Mouse (Mus musculus): ENCODE results near the gene Telo2. TPM values are rescaled to one million over a fixed set of nuclear protein-coding genes. Genes with fewer than 3 reads are reported as not detected.

Gene Telo2
- total RNA-seq (2012; rRNA removed) (28.4 and 42.5 TPM in 2 replicates), total RNA-seq (2014; rRNA removed) (25.5 and 27.9 TPM in 2 replicates), polyA plus RNA-seq (2012; ENCODE audit: insufficient read length, low read depth) (34.9 and 38.8 TPM in 2 replicates)

DNA sequence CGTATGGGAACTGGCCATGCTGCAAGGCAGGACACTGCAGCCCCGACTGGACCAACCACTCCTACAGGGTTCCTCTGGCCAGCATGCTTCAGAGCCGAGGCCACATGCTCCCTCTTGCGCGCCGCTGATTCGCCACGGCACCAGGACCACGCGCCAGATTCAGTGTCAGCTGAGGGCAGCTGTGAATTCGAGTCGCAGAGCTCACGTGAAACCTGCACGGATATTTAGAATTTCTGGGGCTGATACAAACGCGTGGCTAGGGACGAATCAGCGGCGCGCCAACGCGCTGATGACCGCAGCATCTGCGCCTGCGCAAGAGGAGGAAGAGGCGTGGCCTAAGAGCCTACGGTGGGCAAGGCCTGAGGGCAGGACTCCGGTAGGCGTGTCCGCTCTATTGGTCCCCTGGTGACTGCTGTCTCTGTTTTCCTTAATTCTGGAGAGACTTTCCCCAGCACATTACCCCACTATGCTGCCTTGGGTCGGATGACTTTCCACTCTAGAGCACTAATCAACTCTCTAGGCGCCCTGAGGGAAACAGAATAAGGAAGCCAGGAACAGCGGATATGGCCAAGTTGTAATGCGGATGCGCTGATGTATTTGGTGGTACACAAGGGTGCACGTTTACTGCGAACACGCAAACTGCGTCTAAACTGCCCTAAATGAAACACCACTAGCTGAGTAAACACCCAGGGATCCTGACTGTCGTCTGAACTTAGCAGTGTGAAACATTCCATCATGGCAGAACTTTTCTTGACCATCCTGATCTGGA lies at the start of gene Telo2:
Gene Telo2 (minus strand): TSS at position 304 of the 769 bp plus-strand sequence.
- DNase-seq (ENCODE audit: extremely low read depth): peak; percentile 91
- dilution Hi-C loops (cut with MboI; ENCODE audit: extremely low pct_ligation_motif_present, extremely low pct_unique_long_range_greater_than_20kb, low sequenced_read_pairs): no loop called here
- Histone ChIP-seq H3K27me3 (replicated peaks) (peaks cover 34% of the 10 kb centered on the region), H3K4me1 (ENCODE audit: control insufficient read depth in 1 of 2, insufficient read depth in 2 of 2) (peaks cover 2 to 30% of the 10 kb centered on the region in 2 experiments; a peak in 3 of 4 replicates), H3K27ac (ENCODE audit: insufficient read depth, low read depth) (peak within 1 kb of the TSS; percentile 35; the same call in 1 of the 2 replicates), H3K4me2 (ENCODE audit: insufficient read depth, low read depth, poor library complexity, severe bottlenecking) (peak within 1 kb of the TSS; percentile 53), H3K9ac (ENCODE audit: insufficient read depth, low read depth) (peak within 1 kb of the TSS; percentile 67), H3K4me3 (replicated peaks in 1 of 3; ENCODE audit: low read depth in 2 of 3, low read length in 2 of 3, poor library complexity in 1 of 3) (peak within 1 kb of the TSS; percentile 72 to 79 (median 73)), H3K79me2 (replicated peaks; ENCODE audit: control insufficient read depth, extremely low read depth, insufficient read depth, poor library complexity, severe bottlenecking) (no peaks in the 10 kb centered on the region), H3K36me3 (replicated peaks in 1 of 2; ENCODE audit: control insufficient read depth in 1 of 2, insufficient read depth in 1 of 2, low read length in 1 of 2) (peaks cover 3 to 34% of the 10 kb centered on the region in 2 experiments), H3K9me3 (replicated peaks; ENCODE audit: low read length) (no peaks in the 10 kb centered on the region)
- in situ Hi-C loops (cut with MboI; ENCODE audit: low pct_ligation_motif_present, low pct_unique_long_range_greater_than_20kb, low sequenced_read_pairs): no loop called here
- TF ChIP-seq MAZ (IDR thresholded peaks at IDR 0.05; ENCODE audit: low read depth, low read length): 0 out of 2 replicates have a peak, but pooled peaks have one; percentile 35
- no peak for TF ChIP-seq EP300 (IDR thresholded peaks at IDR 0.05; ENCODE audit: low read length)
- TF ChIP-seq TBP (conservative IDR thresholded peaks at IDR 0.05; ENCODE audit: low read depth, low read length): peak; percentile 57; the same call in 1 of the 2 replicates
- TF ChIP-seq ZMIZ1 (IDR thresholded peaks at IDR 0.05; ENCODE audit: low read depth, low read length): peak; percentile 56; the same call in 1 of the 2 replicates
- TF ChIP-seq UBTF (IDR thresholded peaks at IDR 0.05; ENCODE audit: low read depth, low read length): no peak
- TF ChIP-seq CTCF (conservative IDR thresholded peaks at IDR 0.05 in 1 of 2, IDR thresholded peaks at IDR 0.05 in 1 of 2; ENCODE audit: low read depth in 2 of 2, low read length in 2 of 2): no peak
- TF ChIP-seq HCFC1 (IDR thresholded peaks at IDR 0.05; ENCODE audit: low read depth, low read length): peak; percentile 84
- TF ChIP-seq JUND (conservative IDR thresholded peaks at IDR 0.05; ENCODE audit: low read depth, low read length): no peak
- peak; percentile 66; the same call in 1 of the 2 replicates for TF ChIP-seq POLR2AphosphoS2 (IDR thresholded peaks at IDR 0.05; ENCODE audit: low read depth, low read length)
- no peak for TF ChIP-seq JUN (IDR thresholded peaks at IDR 0.05; ENCODE audit: insufficient read depth, low read depth, low read length)
- TF ChIP-seq ETS1 (conservative IDR thresholded peaks at IDR 0.05; ENCODE audit: low read depth, low read length): peak; percentile 28; the same call in 1 of the 2 replicates
- peak; percentile 98 for TF ChIP-seq MXI1 (IDR thresholded peaks at IDR 0.05; ENCODE audit: low read depth, low read length)
- TF ChIP-seq IRF4 (IDR thresholded peaks at IDR 0.05; ENCODE audit: low read depth, low read length): peak; percentile 29; the same call in 1 of the 2 replicates
- no peak; the same call in 1 of the 2 replicates for TF ChIP-seq CHD1 (IDR thresholded peaks at IDR 0.05; ENCODE audit: low read depth, low read length)
- no peak for TF ChIP-seq SMC3 (IDR thresholded peaks at IDR 0.05; ENCODE audit: low read depth, low read length)
- peak; percentile 88 for TF ChIP-seq BHLHE40 (IDR thresholded peaks at IDR 0.05; ENCODE audit: low read depth, low read length)
- TF ChIP-seq POLR2A (IDR thresholded peaks at IDR 0.05; ENCODE audit: low read depth, low read length): peak; percentile 84
- no peak for TF ChIP-seq USF2 (conservative IDR thresholded peaks at IDR 0.05; ENCODE audit: low read depth, low read length)
- TF ChIP-seq KAT2A (IDR thresholded peaks at IDR 0.05; ENCODE audit: insufficient replicate concordance, low read length): peak; percentile 69; the same call in 1 of the 2 replicates
- TF ChIP-seq ZNF384 (IDR thresholded peaks at IDR 0.05; ENCODE audit: low read depth, low read length): no peak
- TF ChIP-seq ZC3H11A (IDR thresholded peaks at IDR 0.05; ENCODE audit: low read depth, low read length): peak; percentile 98
- peak; percentile 87 for TF ChIP-seq NELFE (IDR thresholded peaks at IDR 0.05; ENCODE audit: low read depth, low read length)
- TF ChIP-seq ELF1 (IDR thresholded peaks at IDR 0.05; ENCODE audit: low read depth, low read length): peak; percentile 71
- peak; percentile 84 for TF ChIP-seq TCF12 (IDR thresholded peaks at IDR 0.05; ENCODE audit: low read depth, low read length)
- no peak for TF ChIP-seq ZKSCAN1 (IDR thresholded peaks at IDR 0.05; ENCODE audit: borderline replicate concordance, low read depth, low read length)
- no peak for TF ChIP-seq RAD21 (IDR thresholded peaks at IDR 0.05; ENCODE audit: low read depth, low read length)
- TF ChIP-seq GABPA (IDR thresholded peaks at IDR 0.05; ENCODE audit: insufficient replicate concordance, low read depth, low read length): no peak
- TF ChIP-seq MAX (IDR thresholded peaks at IDR 0.05; ENCODE audit: low read length): peak; percentile 98
- TF ChIP-seq SIN3A (IDR thresholded peaks at IDR 0.05; ENCODE audit: low read length): peak; percentile 85
- peak; percentile 95 for TF ChIP-seq NRF1 (IDR thresholded peaks at IDR 0.05; ENCODE audit: low read depth, low read length)
- no peak; the same call in 1 of the 2 replicates for TF ChIP-seq MAFK (IDR thresholded peaks at IDR 0.05; ENCODE audit: insufficient replicate concordance, low read length)
- TF ChIP-seq PAX5 (IDR thresholded peaks at IDR 0.05; ENCODE audit: low read length): no peak
- TF ChIP-seq MYC (IDR thresholded peaks at IDR 0.05; ENCODE audit: low read depth, low read length): peak; percentile 99
- 0 out of 2 replicates have a peak, but pooled peaks have one; percentile 23 for TF ChIP-seq CHD2 (IDR thresholded peaks at IDR 0.05; ENCODE audit: low read length)
- TF ChIP-seq E2F4 (IDR thresholded peaks at IDR 0.05; ENCODE audit: insufficient replicate concordance, low read depth, low read length): peak; percentile 76; the same call in 1 of the 2 replicates
- TF ChIP-seq RCOR1 (conservative IDR thresholded peaks at IDR 0.05; ENCODE audit: low read depth, low read length): no peak
- TF ChIP-seq USF1 (IDR thresholded peaks at IDR 0.05; ENCODE audit: low read depth, low read length): 0 out of 2 replicates have a peak, but pooled peaks have one; percentile 31

Measured in CH12.LX (cell line).